Mouse (Mus musculus): ENCODE measurements at regions not wholly inside any gene's neighbourhood (a gene's known extent, or its start where the extent isn't known, plus 50 kb on each side); places are given as distances from the start of the nearest gene placed in this dataset.

- no peak overlapping the region for H3K27ac ChIP-seq (ENCODE audit: insufficient read depth, low read depth)
- H3K9ac ChIP-seq (ENCODE audit: insufficient read depth, low read depth), result no peak overlapping the region
- no peaks in the 10 kb centered on the region for H3K4me1 ChIP-seq (ENCODE audit: control insufficient read depth in 1 of 2, insufficient read depth in 2 of 2)
- no peak for DNase-seq (ENCODE audit: extremely low read depth)
- dilution Hi-C loops (cut with MboI; ENCODE audit: extremely low pct_ligation_motif_present, extremely low pct_unique_long_range_greater_than_20kb, low sequenced_read_pairs), result no loop called here
- H3K79me2 ChIP-seq (replicated peaks; ENCODE audit: control insufficient read depth, extremely low read depth, insufficient read depth, poor library complexity, severe bottlenecking), result no peaks in the 10 kb centered on the region
- no peak for TF ChIP-seq MXI1 (IDR thresholded peaks at IDR 0.05; ENCODE audit: low read depth, low read length)
- no peak for TF ChIP-seq KAT2A (IDR thresholded peaks at IDR 0.05; ENCODE audit: insufficient replicate concordance, low read length)
- no peak for TF ChIP-seq USF2 (conservative IDR thresholded peaks at IDR 0.05; ENCODE audit: low read depth, low read length)
- no peak for TF ChIP-seq ZMIZ1 (IDR thresholded peaks at IDR 0.05; ENCODE audit: low read depth, low read length)
- TF ChIP-seq MAZ (IDR thresholded peaks at IDR 0.05; ENCODE audit: low read depth, low read length), result no peak
- TF ChIP-seq HCFC1 (IDR thresholded peaks at IDR 0.05; ENCODE audit: low read depth, low read length), result no peak
- TF ChIP-seq IRF4 (IDR thresholded peaks at IDR 0.05; ENCODE audit: low read depth, low read length), result no peak
- TF ChIP-seq CHD2 (IDR thresholded peaks at IDR 0.05; ENCODE audit: low read length), result no peak
- no peak for TF ChIP-seq ZKSCAN1 (IDR thresholded peaks at IDR 0.05; ENCODE audit: borderline replicate concordance, low read depth, low read length)
- TF ChIP-seq CTCF (conservative IDR thresholded peaks at IDR 0.05 in 1 of 2, IDR thresholded peaks at IDR 0.05 in 1 of 2; ENCODE audit: low read depth in 2 of 2, low read length in 2 of 2), result no peak
- no peak for TF ChIP-seq RAD21 (IDR thresholded peaks at IDR 0.05; ENCODE audit: low read depth, low read length)
- no peak for TF ChIP-seq POLR2A (IDR thresholded peaks at IDR 0.05; ENCODE audit: low read depth, low read length)
- TF ChIP-seq RCOR1 (conservative IDR thresholded peaks at IDR 0.05; ENCODE audit: low read depth, low read length), result no peak
- TF ChIP-seq TBP (conservative IDR thresholded peaks at IDR 0.05; ENCODE audit: low read depth, low read length), result no peak
- TF ChIP-seq ELF1 (IDR thresholded peaks at IDR 0.05; ENCODE audit: low read depth, low read length), result no peak
- TF ChIP-seq JUND (conservative IDR thresholded peaks at IDR 0.05; ENCODE audit: low read depth, low read length), result no peak
- no peak for TF ChIP-seq JUN (IDR thresholded peaks at IDR 0.05; ENCODE audit: insufficient read depth, low read depth, low read length)
- H3K4me2 ChIP-seq (ENCODE audit: insufficient read depth, low read depth, poor library complexity, severe bottlenecking), result no peak overlapping the region
- in situ Hi-C loops (cut with MboI; ENCODE audit: low pct_ligation_motif_present, low pct_unique_long_range_greater_than_20kb, low sequenced_read_pairs), result no loop called here
- no peak overlapping the region for H3K4me3 ChIP-seq (replicated peaks in 1 of 3; ENCODE audit: low read depth in 2 of 3, low read length in 2 of 3, poor library complexity in 1 of 3)
- H3K9me3 ChIP-seq (replicated peaks; ENCODE audit: low read length), result no peaks in the 10 kb centered on the region
- H3K27me3 ChIP-seq (replicated peaks), result no peaks in the 10 kb centered on the region
- H3K36me3 ChIP-seq (replicated peaks in 1 of 2; ENCODE audit: control insufficient read depth in 1 of 2, insufficient read depth in 1 of 2, low read length in 1 of 2), result no peaks in the 10 kb centered on the region
Observed at GRCm38 (mm10) chr3:39609937-39610336, 723.2 kb downstream of the Fat4 start.

- Histone ChIP-seq H3K27ac (ENCODE audit: insufficient read depth, low read depth) (no peak overlapping the region), H3K4me2 (ENCODE audit: insufficient read depth, low read depth, poor library complexity, severe bottlenecking) (no peak overlapping the region), H3K9me3 (replicated peaks; ENCODE audit: low read length) (no peaks in the 10 kb centered on the region), H3K27me3 (replicated peaks) (no peaks in the 10 kb centered on the region), H3K79me2 (replicated peaks; ENCODE audit: control insufficient read depth, extremely low read depth, insufficient read depth, poor library complexity, severe bottlenecking) (no peaks in the 10 kb centered on the region), H3K9ac (ENCODE audit: insufficient read depth, low read depth) (no peak overlapping the region), H3K4me3 (replicated peaks in 1 of 3; ENCODE audit: low read depth in 2 of 3, low read length in 2 of 3, poor library complexity in 1 of 3) (no peak overlapping the region), H3K36me3 (replicated peaks in 1 of 2; ENCODE audit: control insufficient read depth in 1 of 2, insufficient read depth in 1 of 2, low read length in 1 of 2) (no peaks in the 10 kb centered on the region), H3K4me1 (ENCODE audit: control insufficient read depth in 1 of 2, insufficient read depth in 2 of 2) (no peaks in the 10 kb centered on the region)
- TF ChIP-seq JUND (conservative IDR thresholded peaks at IDR 0.05; ENCODE audit: low read depth, low read length) (no peak), SIN3A (IDR thresholded peaks at IDR 0.05; ENCODE audit: low read length) (no peak), ZKSCAN1 (IDR thresholded peaks at IDR 0.05; ENCODE audit: borderline replicate concordance, low read depth, low read length) (no peak), MEF2A (IDR thresholded peaks at IDR 0.05; ENCODE audit: borderline replicate concordance, low read depth, low read length) (no peak), CTCF (conservative IDR thresholded peaks at IDR 0.05 in 1 of 2, IDR thresholded peaks at IDR 0.05 in 1 of 2; ENCODE audit: low read depth in 2 of 2, low read length in 2 of 2) (no peak), GABPA (IDR thresholded peaks at IDR 0.05; ENCODE audit: insufficient replicate concordance, low read depth, low read length) (no peak), POLR2AphosphoS2 (IDR thresholded peaks at IDR 0.05; ENCODE audit: low read depth, low read length) (no peak), ZC3H11A (IDR thresholded peaks at IDR 0.05; ENCODE audit: low read depth, low read length) (no peak), USF1 (IDR thresholded peaks at IDR 0.05; ENCODE audit: low read depth, low read length) (no peak), UBTF (IDR thresholded peaks at IDR 0.05; ENCODE audit: low read depth, low read length) (no peak), BHLHE40 (IDR thresholded peaks at IDR 0.05; ENCODE audit: low read depth, low read length) (no peak), TBP (conservative IDR thresholded peaks at IDR 0.05; ENCODE audit: low read depth, low read length) (no peak), CHD2 (IDR thresholded peaks at IDR 0.05; ENCODE audit: low read length) (no peak), JUN (IDR thresholded peaks at IDR 0.05; ENCODE audit: insufficient read depth, low read depth, low read length) (no peak), MAZ (IDR thresholded peaks at IDR 0.05; ENCODE audit: low read depth, low read length) (no peak)
- dilution Hi-C loops (cut with MboI; ENCODE audit: extremely low pct_ligation_motif_present, extremely low pct_unique_long_range_greater_than_20kb, low sequenced_read_pairs) (no loop called here), in situ Hi-C loops (cut with MboI; ENCODE audit: low pct_ligation_motif_present, low pct_unique_long_range_greater_than_20kb, low sequenced_read_pairs) (no loop called here)
- DNase-seq (ENCODE audit: extremely low read depth), result no peak
Observed at GRCm38 (mm10) chr3:39612408-39612807, 725.7 kb downstream of the Fat4 start.
